Mouse (Mus musculus): ENCODE data around the gene Trpv4. TPM values are rescaled to one million over a fixed set of nuclear protein-coding genes. Genes with fewer than 3 reads are reported as not detected.

Gene Trpv4
- polyA plus RNA-seq, 1 experiment from 2014 or later, result 0.87 TPM

- Histone ChIP-seq H3K4me2 (no peak overlapping the region), H3K9ac (ENCODE audit: low read depth, low read length) (no peak overlapping the region), H3K4me3 (ENCODE audit: low read depth, low read length) (no peak overlapping the region), H3K27me3 (ENCODE audit: control insufficient read depth, insufficient read depth, low read length) (peaks cover 2% of the 10 kb centered on the region), H3K36me3 (ENCODE audit: control insufficient read depth, insufficient read depth, low read length) (no peaks in the 10 kb centered on the region), H3K27ac (ENCODE audit: low read depth, low read length) (no peak overlapping the region), H3K4me1 (ENCODE audit: control insufficient read depth, insufficient read depth, low read length) (peaks cover 12% of the 10 kb centered on the region), H3K9me3 (replicated peaks; ENCODE audit: control insufficient read depth, low read length) (no peaks in the 10 kb centered on the region)
- 70% methylated on average over 20 of the region's 20 CpGs for WGBS (ENCODE audit: insufficient replicate concordance)
- ATAC-seq (replicated peaks; ENCODE audit: insufficient number of reproducible peaks, low FRiP score, low TSS enrichment), result no peak
These were observed 79.9 kb downstream of the Trpv4 start for GRCm38 (mm10) chr5:114578361-114578760.

GRCm38 (mm10) chr5:114575986-114576605 lies 82.1 kb downstream of the Trpv4 start:
- no peak for ATAC-seq (replicated peaks; ENCODE audit: insufficient number of reproducible peaks, low FRiP score, low TSS enrichment)
- Histone ChIP-seq H3K4me1 (ENCODE audit: control insufficient read depth, insufficient read depth, low read length) (peaks cover 22% of the 10 kb centered on the region), H3K27me3 (ENCODE audit: control insufficient read depth, insufficient read depth, low read length) (peaks cover 24% of the 10 kb centered on the region), H3K4me3 (ENCODE audit: low read depth, low read length) (no peak overlapping the region), H3K27ac (ENCODE audit: low read depth, low read length) (no peak overlapping the region), H3K9me3 (replicated peaks; ENCODE audit: control insufficient read depth, low read length) (no peaks in the 10 kb centered on the region), H3K36me3 (ENCODE audit: control insufficient read depth, insufficient read depth, low read length) (no peaks in the 10 kb centered on the region), H3K4me2 (no peak overlapping the region), H3K9ac (ENCODE audit: low read depth, low read length) (no peak overlapping the region)
- 84% methylated on average over 16 of the region's 16 CpGs for WGBS (ENCODE audit: insufficient replicate concordance)

DNA sequence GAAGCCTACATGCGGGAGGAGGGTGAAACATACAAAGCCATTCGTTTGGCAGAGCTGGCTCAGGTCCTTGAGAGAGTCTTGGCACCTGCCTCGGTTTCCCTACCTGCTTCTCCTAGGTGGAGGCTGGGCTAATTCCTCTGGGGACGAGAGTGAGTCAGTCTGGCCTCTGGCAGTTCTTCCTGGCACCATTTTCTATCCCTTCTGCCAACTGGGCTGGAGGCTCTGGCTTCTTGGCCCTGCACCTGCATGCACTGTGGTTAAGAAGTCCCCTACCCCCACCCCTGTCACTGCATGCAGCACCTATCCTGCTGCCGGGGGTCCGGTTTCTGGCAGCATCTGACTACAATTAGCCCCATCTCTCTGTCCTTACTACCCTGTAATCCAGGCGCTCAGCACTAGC lies 82.7 kb downstream of the Trpv4 start:
- H3K4me1 ChIP-seq (ENCODE audit: control insufficient read depth, insufficient read depth, low read length), result peaks cover 24% of the 10 kb centered on the region
- H3K9me3 ChIP-seq (replicated peaks; ENCODE audit: control insufficient read depth, low read length), result no peaks in the 10 kb centered on the region
- no peaks in the 10 kb centered on the region for H3K36me3 ChIP-seq (ENCODE audit: control insufficient read depth, insufficient read depth, low read length)
- WGBS (ENCODE audit: insufficient replicate concordance), result 74% methylated on average over 7 of the region's 7 CpGs
- no peak overlapping the region for H3K9ac ChIP-seq (ENCODE audit: low read depth, low read length)
- no peak overlapping the region for H3K27ac ChIP-seq (ENCODE audit: low read depth, low read length)
- H3K4me3 ChIP-seq (ENCODE audit: low read depth, low read length), result no peak overlapping the region
- no peak overlapping the region for H3K4me2 ChIP-seq
- H3K27me3 ChIP-seq (ENCODE audit: control insufficient read depth, insufficient read depth, low read length), result peaks cover 30% of the 10 kb centered on the region
- no peak for ATAC-seq (replicated peaks; ENCODE audit: insufficient number of reproducible peaks, low FRiP score, low TSS enrichment)

DNA sequence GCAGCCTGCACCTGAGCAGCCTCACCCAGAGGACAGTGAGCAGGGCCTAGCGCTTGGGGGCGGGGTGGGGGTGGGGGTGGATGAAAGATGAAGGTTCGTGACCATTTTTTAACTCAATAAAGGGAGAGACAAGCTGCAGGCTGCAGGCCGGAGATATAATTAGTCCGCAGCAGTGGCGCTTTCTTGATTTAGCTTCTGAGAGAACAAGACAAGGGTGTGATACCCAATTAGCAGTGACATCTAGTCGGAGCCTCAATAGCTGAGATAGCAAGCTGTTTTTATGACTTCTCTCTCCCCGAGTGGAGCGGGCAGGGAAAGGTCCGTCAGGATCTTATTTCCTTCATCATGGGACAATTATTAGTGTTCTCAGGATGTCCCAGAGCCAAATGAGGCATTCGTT lies 83.2 kb downstream of the Trpv4 start:
- no peak for ATAC-seq (replicated peaks; ENCODE audit: insufficient number of reproducible peaks, low FRiP score, low TSS enrichment)
- no peaks in the 10 kb centered on the region for H3K9me3 ChIP-seq (replicated peaks; ENCODE audit: control insufficient read depth, low read length)
- no peak overlapping the region for H3K27ac ChIP-seq (ENCODE audit: low read depth, low read length)
- peaks cover 34% of the 10 kb centered on the region for H3K27me3 ChIP-seq (ENCODE audit: control insufficient read depth, insufficient read depth, low read length)
- no peak overlapping the region for H3K4me2 ChIP-seq
- H3K4me1 ChIP-seq (ENCODE audit: control insufficient read depth, insufficient read depth, low read length), result peaks cover 24% of the 10 kb centered on the region
- no peaks in the 10 kb centered on the region for H3K36me3 ChIP-seq (ENCODE audit: control insufficient read depth, insufficient read depth, low read length)
- no peak overlapping the region for H3K4me3 ChIP-seq (ENCODE audit: low read depth, low read length)
- WGBS (ENCODE audit: insufficient replicate concordance), result 43% methylated on average over 11 of the region's 11 CpGs
- no peak overlapping the region for H3K9ac ChIP-seq (ENCODE audit: low read depth, low read length)

- WGBS (ENCODE audit: insufficient replicate concordance), result 64% methylated on average over 12 of the region's 12 CpGs
These were observed 84.1 kb downstream of the Trpv4 start for GRCm38 (mm10) chr5:114573920-114574628.

DNA sequence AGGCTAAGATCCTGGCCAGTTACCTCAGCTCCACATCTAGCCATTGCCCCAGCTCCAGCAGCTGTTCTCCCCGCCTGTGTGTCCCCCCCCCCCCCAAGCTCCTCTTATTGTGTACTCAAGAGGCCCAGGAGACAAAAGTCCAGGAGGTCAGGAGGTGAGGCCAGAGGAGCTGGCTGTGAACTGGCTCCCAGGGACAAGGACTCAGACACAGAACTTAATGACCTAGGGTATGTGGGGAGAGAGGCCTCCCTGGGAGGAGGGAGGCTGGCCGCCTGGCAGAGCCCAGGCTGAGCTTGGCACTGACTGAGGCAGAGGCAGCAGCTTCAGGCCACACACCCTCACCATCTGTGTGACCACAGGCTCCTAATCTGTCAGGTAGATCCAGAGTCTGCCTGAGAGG lies 85.2 kb downstream of the Trpv4 start:
- H3K27me3 ChIP-seq (ENCODE audit: control insufficient read depth, insufficient read depth, low read length), result peaks cover 49% of the 10 kb centered on the region
- H3K4me3 ChIP-seq (ENCODE audit: low read depth, low read length), result no peak overlapping the region
- no peak overlapping the region for H3K4me2 ChIP-seq
- no peaks in the 10 kb centered on the region for H3K36me3 ChIP-seq (ENCODE audit: control insufficient read depth, insufficient read depth, low read length)
- H3K27ac ChIP-seq (ENCODE audit: low read depth, low read length), result no peak overlapping the region
- H3K9ac ChIP-seq (ENCODE audit: low read depth, low read length), result no peak overlapping the region
- 32% methylated on average over 2 of the region's 2 CpGs for WGBS (ENCODE audit: insufficient replicate concordance)
- H3K4me1 ChIP-seq (ENCODE audit: control insufficient read depth, insufficient read depth, low read length), result peaks cover 37% of the 10 kb centered on the region
- ATAC-seq (replicated peaks; ENCODE audit: insufficient number of reproducible peaks, low FRiP score, low TSS enrichment), result no peak
- no peaks in the 10 kb centered on the region for H3K9me3 ChIP-seq (replicated peaks; ENCODE audit: control insufficient read depth, low read length)

More at GRCm38 (mm10) chr5:114573920-114574628, 84.1 kb downstream of the Trpv4 start:
- Histone ChIP-seq H3K4me2 (no peak overlapping the region), H3K4me3 (ENCODE audit: low read depth, low read length) (no peak overlapping the region), H3K36me3 (ENCODE audit: control insufficient read depth, insufficient read depth, low read length) (no peaks in the 10 kb centered on the region), H3K27ac (ENCODE audit: low read depth, low read length) (no peak overlapping the region), H3K9ac (ENCODE audit: low read depth, low read length) (no peak overlapping the region), H3K9me3 (replicated peaks; ENCODE audit: control insufficient read depth, low read length) (no peaks in the 10 kb centered on the region), H3K4me1 (ENCODE audit: control insufficient read depth, insufficient read depth, low read length) (peaks cover 32% of the 10 kb centered on the region), H3K27me3 (ENCODE audit: control insufficient read depth, insufficient read depth, low read length) (peaks cover 42% of the 10 kb centered on the region)
- ATAC-seq (replicated peaks; ENCODE audit: insufficient number of reproducible peaks, low FRiP score, low TSS enrichment), result no peak

Other genes starting within 250 kb of the Trpv4 start
- gene Mmab, start 214.4 kb downstream of the Trpv4 start, polyA plus RNA-seq (2014; fragmentation: Nextera tagmentation; extraction: Ambion mirVana), result 25.4 and 31.5 TPM in 2 replicates
- 27.9 and 30.4 TPM in 2 replicates for gene Mvk, start 214.2 kb downstream of the Trpv4 start, polyA plus RNA-seq (2014; fragmentation: Nextera tagmentation; extraction: Ambion mirVana)
- 0.55 and 0.79 TPM in 2 replicates for gene Fam222a, start 90.4 kb downstream of the Trpv4 start, polyA plus RNA-seq (2014; fragmentation: Nextera tagmentation; extraction: Ambion mirVana)
- gene Gltp, start 32.6 kb upstream of the Trpv4 start, polyA plus RNA-seq (2014; fragmentation: Nextera tagmentation; extraction: Ambion mirVana), result 55.7 and 57.1 TPM in 2 replicates
- gene Tchp, start 49.3 kb upstream of the Trpv4 start, polyA plus RNA-seq (2014; fragmentation: Nextera tagmentation; extraction: Ambion mirVana), result 8.0 and 8.3 TPM in 2 replicates
- gene Ankrd13a, start 116.3 kb upstream of the Trpv4 start, polyA plus RNA-seq (2014; fragmentation: Nextera tagmentation; extraction: Ambion mirVana), result 37.6 and 39.7 TPM in 2 replicates
- 28.9 and 30.6 TPM in 2 replicates for gene Git2, start 117.1 kb upstream of the Trpv4 start, polyA plus RNA-seq (2014; fragmentation: Nextera tagmentation; extraction: Ambion mirVana)
- 62.7 and 63.7 TPM in 2 replicates for gene 1500011B03Rik, start 165.0 kb upstream of the Trpv4 start, polyA plus RNA-seq (2014; fragmentation: Nextera tagmentation; extraction: Ambion mirVana)
- gene 4930519G04Rik, start 195.2 kb upstream of the Trpv4 start, polyA plus RNA-seq (2014; fragmentation: Nextera tagmentation; extraction: Ambion mirVana), result not detected in 2 replicates
- gene Gm9936, start 200.3 kb upstream of the Trpv4 start, polyA plus RNA-seq (2014; fragmentation: Nextera tagmentation; extraction: Ambion mirVana), result not detected in 2 replicates
- 2.7 and 4.3 TPM in 2 replicates for gene Oasl2, start 238.5 kb upstream of the Trpv4 start, polyA plus RNA-seq (2014; fragmentation: Nextera tagmentation; extraction: Ambion mirVana)